Mouse (Mus musculus): ENCODE data around the gene Plaur. TPM values are rescaled to one million over a fixed set of nuclear protein-coding genes. Genes with fewer than 3 reads are reported as not detected.

Gene Plaur
- total RNA-seq, 1 experiment, result 118 TPM

DNA sequence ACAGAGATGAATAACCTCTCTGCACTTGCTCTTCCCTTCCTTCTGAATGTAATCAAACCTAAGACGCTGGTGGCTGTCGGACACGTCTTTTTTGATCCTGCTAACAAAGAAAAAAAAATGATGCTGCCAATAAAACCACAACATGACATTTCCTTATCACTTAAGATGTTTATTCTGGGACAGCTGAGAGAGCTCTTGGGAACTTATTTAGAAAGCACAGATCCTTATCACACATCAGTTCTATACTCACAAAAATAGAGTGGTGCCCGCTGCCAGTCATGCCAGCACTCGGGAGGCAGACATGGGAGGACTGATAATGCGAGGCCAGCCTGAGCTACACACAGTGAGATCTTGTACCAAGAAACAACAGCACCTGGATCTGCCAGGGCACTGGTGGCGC lies 22.4 kb upstream of the Plaur start:
- peaks cover 0 to 4% of the 10 kb centered on the region in 2 experiments; a peak in 2 of 4 replicates for H3K4me1 ChIP-seq (ENCODE audit: control insufficient read depth in 2 of 2, insufficient read depth in 2 of 2, low read length in 2 of 2, poor library complexity in 1 of 2)
- H3K36me3 ChIP-seq (ENCODE audit: control insufficient read depth, insufficient read depth, low read length, poor library complexity, severe bottlenecking), result no peaks in the 10 kb centered on the region
- no peaks in the 10 kb centered on the region for H3K9me3 ChIP-seq (ENCODE audit: control insufficient read depth, insufficient read depth, low read depth, low read length)
- TF ChIP-seq CHD2 (IDR thresholded peaks at IDR 0.05; ENCODE audit: low read depth, low read length) (no peak), ZNF384 (IDR thresholded peaks at IDR 0.05; ENCODE audit: low read depth, low read length) (no peak), ZC3H11A (IDR thresholded peaks at IDR 0.05; ENCODE audit: borderline replicate concordance, low read depth, low read length) (no peak), HCFC1 (IDR thresholded peaks at IDR 0.05; ENCODE audit: borderline replicate concordance, insufficient read depth, low read length) (no peak)
- H3K27ac ChIP-seq (ENCODE audit: insufficient read depth, low read depth, low read length, poor library complexity, severe bottlenecking), result no peak overlapping the region
- H3K9ac ChIP-seq (ENCODE audit: insufficient read depth, low read depth, low read length, poor library complexity, severe bottlenecking), result no peak overlapping the region
- no peak overlapping the region for H3K4me3 ChIP-seq (ENCODE audit: insufficient read depth in 1 of 2, low read depth in 1 of 2, low read length in 2 of 2, poor library complexity in 1 of 2, severe bottlenecking in 1 of 2)
- in situ Hi-C loops (cut with MboI; ENCODE audit: low sequenced_read_pairs in 2 of 2, unreplicated experiment in 2 of 2), result no loop called here
- DNase-seq (ENCODE audit: low read depth, low spot score), result no peak

GRCm38 (mm10) chr7:24441785-24442184 lies 20.5 kb upstream of the Plaur start:
- H3K9ac ChIP-seq (ENCODE audit: insufficient read depth, low read depth, low read length, poor library complexity, severe bottlenecking), result no peak overlapping the region
- no peaks in the 10 kb centered on the region for H3K9me3 ChIP-seq (ENCODE audit: control insufficient read depth, insufficient read depth, low read depth, low read length)
- DNase-seq (ENCODE audit: low read depth, low spot score), result peak; percentile 77
- no peak overlapping the region for H3K4me3 ChIP-seq (ENCODE audit: insufficient read depth in 1 of 2, low read depth in 1 of 2, low read length in 2 of 2, poor library complexity in 1 of 2, severe bottlenecking in 1 of 2)
- no peak for TF ChIP-seq ZNF384 (IDR thresholded peaks at IDR 0.05; ENCODE audit: low read depth, low read length)
- 0 out of 2 replicates have a peak, but pooled peaks have one; percentile 45 for TF ChIP-seq HCFC1 (IDR thresholded peaks at IDR 0.05; ENCODE audit: borderline replicate concordance, insufficient read depth, low read length)
- TF ChIP-seq ZC3H11A (IDR thresholded peaks at IDR 0.05; ENCODE audit: borderline replicate concordance, low read depth, low read length), result peak; percentile 84
- no peaks in the 10 kb centered on the region for H3K36me3 ChIP-seq (ENCODE audit: control insufficient read depth, insufficient read depth, low read length, poor library complexity, severe bottlenecking)
- in situ Hi-C loops (cut with MboI; ENCODE audit: low sequenced_read_pairs in 2 of 2, unreplicated experiment in 2 of 2), result no loop called here
- H3K27ac ChIP-seq (ENCODE audit: insufficient read depth, low read depth, low read length, poor library complexity, severe bottlenecking), result no peak overlapping the region
- H3K4me1 ChIP-seq (ENCODE audit: control insufficient read depth in 2 of 2, insufficient read depth in 2 of 2, low read length in 2 of 2, poor library complexity in 1 of 2), result peaks cover 0 to 6% of the 10 kb centered on the region in 2 experiments; a peak in 2 of 4 replicates

GRCm38 (mm10) chr7:24442313-24442712 lies 20.0 kb upstream of the Plaur start:
- TF ChIP-seq ZNF384 (IDR thresholded peaks at IDR 0.05; ENCODE audit: low read depth, low read length) (no peak), ZC3H11A (IDR thresholded peaks at IDR 0.05; ENCODE audit: borderline replicate concordance, low read depth, low read length) (no peak), CHD2 (IDR thresholded peaks at IDR 0.05; ENCODE audit: low read depth, low read length) (no peak), HCFC1 (IDR thresholded peaks at IDR 0.05; ENCODE audit: borderline replicate concordance, insufficient read depth, low read length) (no peak), MAFK (IDR thresholded peaks at IDR 0.05; ENCODE audit: insufficient read depth, low read depth, low read length) (no peak)
- Histone ChIP-seq H3K9ac (ENCODE audit: insufficient read depth, low read depth, low read length, poor library complexity, severe bottlenecking) (no peak overlapping the region), H3K4me3 (ENCODE audit: insufficient read depth in 1 of 2, low read depth in 1 of 2, low read length in 2 of 2, poor library complexity in 1 of 2, severe bottlenecking in 1 of 2) (no peak overlapping the region), H3K9me3 (ENCODE audit: control insufficient read depth, insufficient read depth, low read depth, low read length) (no peaks in the 10 kb centered on the region), H3K27ac (ENCODE audit: insufficient read depth, low read depth, low read length, poor library complexity, severe bottlenecking) (no peak overlapping the region), H3K36me3 (ENCODE audit: control insufficient read depth, insufficient read depth, low read length, poor library complexity, severe bottlenecking) (no peaks in the 10 kb centered on the region), H3K4me1 (ENCODE audit: control insufficient read depth in 2 of 2, insufficient read depth in 2 of 2, low read length in 2 of 2, poor library complexity in 1 of 2) (peaks cover 0 to 7% of the 10 kb centered on the region in 2 experiments; a peak in 2 of 4 replicates)
- no peak for DNase-seq (ENCODE audit: low read depth, low spot score)
- in situ Hi-C loops (cut with MboI; ENCODE audit: low sequenced_read_pairs in 2 of 2, unreplicated experiment in 2 of 2), result no loop called here

DNA sequence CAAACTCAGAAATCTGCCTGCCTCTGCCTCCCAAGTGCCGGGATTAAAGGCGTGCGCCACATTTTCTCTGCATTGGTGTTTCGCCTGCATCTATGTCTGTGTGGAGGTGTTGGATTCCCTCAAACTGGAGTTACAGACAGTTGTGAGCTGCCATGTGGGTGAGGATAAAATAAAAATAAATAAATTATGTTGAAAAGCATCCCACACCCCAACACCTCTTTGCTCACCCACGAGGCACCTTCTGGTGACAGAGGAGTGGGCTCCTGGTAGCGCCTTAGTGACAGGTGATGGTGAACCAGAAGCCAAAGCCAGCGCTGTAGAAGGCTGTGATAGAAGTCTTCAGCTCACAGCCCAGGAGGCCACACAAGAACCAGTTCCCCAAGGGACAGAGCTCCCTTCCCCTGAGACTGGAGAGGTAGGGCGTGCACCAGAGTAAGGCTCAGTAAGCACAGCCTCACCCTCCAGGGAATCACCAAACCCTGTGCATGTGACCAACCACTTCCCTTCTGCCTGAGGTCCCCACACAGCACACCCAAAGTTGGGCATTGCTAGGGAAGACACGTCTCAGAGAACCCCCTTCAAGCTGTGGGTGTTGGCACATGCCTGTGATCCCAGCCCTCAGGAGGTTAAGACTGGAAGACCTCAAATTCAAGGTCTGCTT lies 16.9 kb upstream of the Plaur start:
- no peak for DNase-seq (ENCODE audit: low read depth, low spot score)
- Histone ChIP-seq H3K27ac (ENCODE audit: insufficient read depth, low read depth, low read length, poor library complexity, severe bottlenecking) (no peak overlapping the region), H3K9me3 (ENCODE audit: control insufficient read depth, insufficient read depth, low read depth, low read length) (no peaks in the 10 kb centered on the region), H3K9ac (ENCODE audit: insufficient read depth, low read depth, low read length, poor library complexity, severe bottlenecking) (no peak overlapping the region), H3K4me1 (ENCODE audit: control insufficient read depth in 2 of 2, insufficient read depth in 2 of 2, low read length in 2 of 2, poor library complexity in 1 of 2) (peaks cover 7 to 14% of the 10 kb centered on the region in 2 experiments), H3K4me3 (ENCODE audit: insufficient read depth in 1 of 2, low read depth in 1 of 2, low read length in 2 of 2, poor library complexity in 1 of 2, severe bottlenecking in 1 of 2) (no peak overlapping the region), H3K36me3 (ENCODE audit: control insufficient read depth, insufficient read depth, low read length, poor library complexity, severe bottlenecking) (no peaks in the 10 kb centered on the region)
- no peak for TF ChIP-seq MAFK (IDR thresholded peaks at IDR 0.05; ENCODE audit: insufficient read depth, low read depth, low read length)
- TF ChIP-seq ZC3H11A (IDR thresholded peaks at IDR 0.05; ENCODE audit: borderline replicate concordance, low read depth, low read length), result no peak
- no peak for TF ChIP-seq HCFC1 (IDR thresholded peaks at IDR 0.05; ENCODE audit: borderline replicate concordance, insufficient read depth, low read length)
- no peak for TF ChIP-seq ZNF384 (IDR thresholded peaks at IDR 0.05; ENCODE audit: low read depth, low read length)
- TF ChIP-seq CHD2 (IDR thresholded peaks at IDR 0.05; ENCODE audit: low read depth, low read length), result no peak
- in situ Hi-C loops (cut with MboI; ENCODE audit: low sequenced_read_pairs in 2 of 2, unreplicated experiment in 2 of 2), result no loop called here

Measured in ES-E14 (cell line).